Mouse (Mus musculus): ENCODE measurements around the gene Erh.
A peak's percentile ranks its signal among the peaks of the same experiment; 100 is the strongest.

DNA sequence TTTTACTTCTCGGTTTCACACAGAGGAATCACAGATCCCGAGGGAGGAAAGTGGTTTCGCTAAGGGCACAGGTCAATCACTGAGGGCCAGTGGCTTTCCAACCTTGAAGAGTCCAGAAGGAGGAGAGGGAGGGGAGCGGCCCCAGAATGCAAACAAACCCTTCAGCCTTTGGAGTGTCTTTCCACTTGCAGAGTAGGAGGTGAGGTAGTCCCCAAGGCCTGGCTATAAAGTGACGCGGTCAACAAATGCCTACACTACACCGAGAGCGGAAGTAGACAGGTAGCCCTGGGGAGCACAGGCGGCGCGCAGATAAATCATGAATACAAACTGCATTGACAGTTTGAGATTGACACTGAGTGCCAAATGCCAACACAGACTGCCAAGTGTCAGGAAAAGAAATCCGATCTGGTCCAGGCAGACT lies 47.5 kb upstream of the Erh start:
- TF ChIP-seq CTCF (IDR thresholded peaks at IDR 0.05) (no peak), EP300 (IDR thresholded peaks at IDR 0.05) (peak; percentile 78)
